Mouse (Mus musculus) embryonic facial prominence, embryonic 11.5 days (tissue): ENCODE data around the gene Trabd2b. TPM values are rescaled to one million over a fixed set of nuclear protein-coding genes. Genes with fewer than 3 reads are reported as not detected.

Experiments used
- ATAC-seq: fragments of 200-750 bp; cut with Nextera tagmentation; replicated peaks from 2 replicates; pipeline ENCODE4 v1.8.0; 2017; ENCODE audit warnings: low read depth; ENCODE audit not compliant: insufficient number of reproducible peaks, low FRiP score, low TSS enrichment
- DNase-seq: peaks from one replicate; pipeline ENCODE4 v3.0.0-alpha.2; 2015; ENCODE audit warnings: low spot score
- H3K27ac ChIP-seq: fragments of 300-500 bp; sonication (generic); replicated peaks from 2 replicates; pipeline ENCODE4 v1.5.1; 2014; ENCODE audit warnings: mild to moderate bottlenecking, low read depth, low read length, control low read depth
- H3K27me3 ChIP-seq: fragments of 300-500 bp; sonication (generic); 2 replicates; pipeline ENCODE4 v1.6.1; 2014; ENCODE audit warnings: mild to moderate bottlenecking, low read length, moderate library complexity, mixed read lengths; ENCODE audit not compliant: control insufficient read depth, insufficient read depth
- H3K36me3 ChIP-seq: fragments of 300-500 bp; sonication (generic); replicated peaks from 2 replicates; pipeline ENCODE4 v1.6.1; 2014; ENCODE audit warnings: low read depth, mild to moderate bottlenecking, low read length, moderate library complexity, mixed read lengths; ENCODE audit not compliant: control insufficient read depth, insufficient read depth
- H3K4me1 ChIP-seq: fragments of 300-500 bp; sonication (generic); 2 replicates; pipeline ENCODE4 v1.6.1; 2014; ENCODE audit warnings: low read length, mixed read lengths; ENCODE audit not compliant: control insufficient read depth, insufficient read depth
- H3K4me2 ChIP-seq: fragments of 300-500 bp; sonication (generic); 2 replicates; pipeline ENCODE4 v1.6.1; 2014; ENCODE audit warnings: low read depth, mild to moderate bottlenecking, control low read depth, low read length, moderate library complexity
- H3K4me3 ChIP-seq: fragments of 300-500 bp; sonication (generic); 2 replicates; pipeline ENCODE4 v1.5.1; 2014; ENCODE audit warnings: low read depth, low read length, control low read depth
- H3K9ac ChIP-seq: fragments of 300-500 bp; sonication (generic); replicated peaks from 2 replicates; pipeline ENCODE4 v1.6.1; 2014; ENCODE audit warnings: mild to moderate bottlenecking, control low read depth, low read length
- H3K9me3 ChIP-seq: fragments of 300-500 bp; sonication (generic); replicated peaks from 2 replicates; pipeline ENCODE4 v1.6.1; 2016; ENCODE audit warnings: mild to moderate bottlenecking, low read length, inconsistent platforms, mixed read lengths; ENCODE audit not compliant: control insufficient read depth
- WGBS: fragments of 180-500 bp; shearing (Covaris S2); extraction: QIAGEN DNeasy Blood & Tissue Kit; methylation state at CpG from one replicate; pipeline ENCODE4 v1.1.7; 2014; 5-methylcytosine and 5-hydroxymethylcytosine counted together
- polyA plus RNA-seq: library from polyadenylated mRNA; unstranded; fragments of >200 nt; fragmentation: Nextera tagmentation; extraction: Ambion mirVana; gene quantifications from 2 replicates; pipeline ENCODE4 v1.2.1, GENCODE M21; 2014

The Trabd2b gene
- polyA plus RNA-seq, 1 experiment from 2014 or later = 0.65 TPM

DNA sequence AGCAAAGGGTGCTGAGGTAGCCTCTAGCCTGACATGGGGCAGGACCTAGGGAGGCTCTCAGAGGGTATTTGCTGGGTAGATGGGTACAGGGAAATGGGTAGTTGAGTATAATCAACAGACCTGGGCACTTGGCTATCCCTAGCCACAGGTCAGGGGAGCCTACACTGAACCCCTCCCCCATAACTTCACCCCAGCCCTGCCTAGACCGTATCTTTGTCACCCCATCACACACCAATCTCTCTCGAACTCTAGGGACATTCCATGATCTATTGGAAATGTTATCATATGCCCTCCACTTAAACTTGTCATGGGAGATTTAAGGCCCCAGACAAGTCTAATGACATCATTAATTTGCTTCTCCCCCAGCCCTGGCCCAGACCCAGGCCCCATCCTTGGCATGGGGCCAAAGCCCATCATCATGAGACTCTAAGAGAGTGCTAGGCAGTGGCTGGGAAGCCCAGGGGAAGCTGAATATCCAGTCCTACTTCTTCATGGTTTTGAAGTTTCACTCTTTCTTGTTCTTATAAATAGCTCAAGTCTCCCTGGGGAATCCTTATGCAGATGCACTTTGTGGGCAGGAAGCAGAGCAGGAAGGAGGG lies 177.1 kb downstream of the Trabd2b start:
- no peak for DNase-seq
- 89% methylated on average over 2 of the region's 2 CpGs for WGBS
- Histone ChIP-seq H3K4me3 (no peak overlapping the region), H3K27ac (no peak overlapping the region), H3K4me1 (no peaks in the 10 kb centered on the region), H3K9ac (no peak overlapping the region), H3K9me3 (no peaks in the 10 kb centered on the region), H3K36me3 (no peaks in the 10 kb centered on the region), H3K4me2 (no peak overlapping the region), H3K27me3 (no peaks in the 10 kb centered on the region)
- ATAC-seq = no peak

DNA sequence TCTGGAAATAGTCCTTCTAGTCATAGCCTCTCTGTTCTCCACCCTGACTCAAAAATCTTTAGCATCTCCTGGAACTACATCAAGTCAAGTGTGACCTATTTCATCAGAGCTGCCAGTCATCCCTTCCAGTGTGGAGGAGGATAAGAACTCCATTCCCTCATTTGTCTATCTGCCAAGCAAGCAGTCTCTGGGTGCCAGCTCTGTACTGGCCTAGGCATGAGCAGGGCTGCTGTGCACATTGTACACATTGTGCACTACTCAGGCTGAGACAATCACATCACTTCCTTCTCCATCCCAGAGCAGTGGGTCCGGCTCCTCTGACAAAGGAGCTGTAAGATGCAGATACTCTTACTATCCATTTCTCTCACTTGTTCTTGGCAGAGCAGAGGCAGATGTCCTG lies 178.2 kb downstream of the Trabd2b start:
- ATAC-seq = no peak
- Histone ChIP-seq H3K27ac (no peak overlapping the region), H3K9ac (no peak overlapping the region), H3K4me2 (no peak overlapping the region), H3K4me1 (no peaks in the 10 kb centered on the region), H3K36me3 (no peaks in the 10 kb centered on the region), H3K27me3 (no peaks in the 10 kb centered on the region), H3K9me3 (no peaks in the 10 kb centered on the region), H3K4me3 (no peak overlapping the region)
- DNase-seq = no peak
- WGBS = 80% methylated on average over 1 of the region's 1 CpGs

DNA sequence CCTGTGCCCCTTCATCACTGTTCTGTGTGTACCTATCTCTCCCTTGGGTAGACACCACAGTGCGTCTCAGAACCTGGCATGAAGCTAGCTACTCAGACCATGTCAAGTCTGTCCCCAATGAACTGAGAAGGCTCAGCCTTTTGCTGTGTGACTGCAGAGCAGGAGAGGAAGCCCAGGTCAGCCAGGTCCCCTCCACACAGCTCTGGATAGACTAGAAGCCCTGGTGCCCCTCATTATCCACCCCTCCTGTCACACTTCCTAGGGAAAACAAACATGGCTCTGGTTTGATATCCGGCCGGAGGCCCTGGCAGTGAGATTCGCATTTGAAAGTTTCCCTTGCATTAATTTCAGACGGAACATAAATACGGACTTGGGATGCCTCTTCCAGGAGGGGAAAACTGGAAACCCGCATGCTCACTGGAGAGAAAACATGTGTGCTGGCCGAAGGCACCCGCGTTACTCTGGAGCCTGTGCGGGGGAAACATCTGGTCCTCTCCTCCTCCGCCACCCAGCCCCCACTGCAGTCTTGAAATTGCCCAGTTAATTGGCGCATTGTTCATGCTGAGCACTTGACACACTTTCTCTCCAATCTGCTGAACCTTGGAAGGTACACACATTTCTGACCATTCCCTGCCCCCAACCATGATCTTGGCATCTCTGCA lies 187.2 kb downstream of the Trabd2b start:
- no peaks in the 10 kb centered on the region for H3K4me1 ChIP-seq
- no peaks in the 10 kb centered on the region for H3K36me3 ChIP-seq
- H3K9ac ChIP-seq = no peak overlapping the region
- H3K27me3 ChIP-seq = no peaks in the 10 kb centered on the region
- 34% methylated on average over 13 of the region's 13 CpGs for WGBS
- no peak overlapping the region for H3K4me2 ChIP-seq
- peak; percentile 45; the same call in 1 of the 2 replicates for ATAC-seq
- H3K9me3 ChIP-seq = no peaks in the 10 kb centered on the region
- H3K4me3 ChIP-seq = no peak overlapping the region
- peak; percentile 68 for DNase-seq
- peak overlapping the region; percentile 30; the same call in 1 of the 2 replicates for H3K27ac ChIP-seq

DNA sequence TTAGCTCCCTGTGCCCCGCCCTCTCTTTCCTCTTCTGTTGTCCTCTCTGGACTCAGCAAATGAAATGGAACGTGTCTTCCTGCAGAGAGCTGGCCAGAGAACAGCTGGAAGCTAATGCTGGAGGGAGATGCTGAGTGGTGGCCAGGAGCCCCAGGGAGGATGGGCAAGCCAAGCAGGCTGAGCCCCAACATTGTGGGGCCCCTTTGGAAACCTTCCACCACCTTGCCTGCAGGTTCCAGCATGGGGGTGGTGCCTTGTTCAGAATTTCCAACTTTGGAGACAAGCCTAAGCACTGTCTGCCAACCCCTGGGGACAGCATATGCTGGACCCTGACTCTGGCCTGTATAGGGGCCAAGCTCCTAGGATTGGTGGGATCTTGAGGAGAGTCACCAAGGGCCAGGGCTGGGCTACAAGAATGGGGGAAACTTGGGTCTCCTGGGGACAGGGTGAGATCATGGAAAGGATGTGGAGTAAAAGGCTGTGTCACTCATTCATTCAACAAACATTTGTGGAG lies 188.7 kb downstream of the Trabd2b start:
- H3K27ac ChIP-seq = no peak overlapping the region
- no peak overlapping the region for H3K4me3 ChIP-seq
- DNase-seq (no peak), ATAC-seq (no peak)
- no peaks in the 10 kb centered on the region for H3K4me1 ChIP-seq
- H3K27me3 ChIP-seq = no peaks in the 10 kb centered on the region
- WGBS = 40% methylated on average over 2 of the region's 2 CpGs
- no peaks in the 10 kb centered on the region for H3K36me3 ChIP-seq
- H3K4me2 ChIP-seq = no peak overlapping the region
- no peaks in the 10 kb centered on the region for H3K9me3 ChIP-seq
- H3K9ac ChIP-seq = no peak overlapping the region

DNA sequence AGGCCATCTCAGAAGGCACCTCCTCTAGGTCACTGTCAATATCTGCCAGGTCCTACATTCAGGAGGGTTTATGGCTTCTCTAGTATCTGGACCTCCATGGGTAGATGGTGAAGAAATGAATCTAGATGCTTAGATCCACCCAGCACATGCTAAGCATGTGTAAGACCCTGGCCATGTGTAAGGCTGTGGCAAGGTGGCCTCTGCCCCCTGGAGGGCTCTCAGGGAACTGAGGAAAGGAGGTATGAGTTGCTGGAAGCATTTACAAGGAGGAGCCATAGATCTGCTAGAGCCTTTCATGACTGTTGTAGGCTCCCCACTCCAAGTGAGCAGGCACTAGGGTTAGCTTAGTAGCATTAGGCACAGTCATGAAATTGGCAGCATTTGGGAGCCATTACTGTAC lies 192.6 kb downstream of the Trabd2b start:
- no peaks in the 10 kb centered on the region for H3K36me3 ChIP-seq
- DNase-seq = peak; percentile 63
- no peak overlapping the region for H3K4me3 ChIP-seq
- H3K27me3 ChIP-seq = no peaks in the 10 kb centered on the region
- H3K9me3 ChIP-seq = no peaks in the 10 kb centered on the region
- no peak overlapping the region for H3K9ac ChIP-seq
- no peak overlapping the region for H3K27ac ChIP-seq
- no peaks in the 10 kb centered on the region for H3K4me1 ChIP-seq
- no peak for ATAC-seq
- no peak overlapping the region for H3K4me2 ChIP-seq

DNA sequence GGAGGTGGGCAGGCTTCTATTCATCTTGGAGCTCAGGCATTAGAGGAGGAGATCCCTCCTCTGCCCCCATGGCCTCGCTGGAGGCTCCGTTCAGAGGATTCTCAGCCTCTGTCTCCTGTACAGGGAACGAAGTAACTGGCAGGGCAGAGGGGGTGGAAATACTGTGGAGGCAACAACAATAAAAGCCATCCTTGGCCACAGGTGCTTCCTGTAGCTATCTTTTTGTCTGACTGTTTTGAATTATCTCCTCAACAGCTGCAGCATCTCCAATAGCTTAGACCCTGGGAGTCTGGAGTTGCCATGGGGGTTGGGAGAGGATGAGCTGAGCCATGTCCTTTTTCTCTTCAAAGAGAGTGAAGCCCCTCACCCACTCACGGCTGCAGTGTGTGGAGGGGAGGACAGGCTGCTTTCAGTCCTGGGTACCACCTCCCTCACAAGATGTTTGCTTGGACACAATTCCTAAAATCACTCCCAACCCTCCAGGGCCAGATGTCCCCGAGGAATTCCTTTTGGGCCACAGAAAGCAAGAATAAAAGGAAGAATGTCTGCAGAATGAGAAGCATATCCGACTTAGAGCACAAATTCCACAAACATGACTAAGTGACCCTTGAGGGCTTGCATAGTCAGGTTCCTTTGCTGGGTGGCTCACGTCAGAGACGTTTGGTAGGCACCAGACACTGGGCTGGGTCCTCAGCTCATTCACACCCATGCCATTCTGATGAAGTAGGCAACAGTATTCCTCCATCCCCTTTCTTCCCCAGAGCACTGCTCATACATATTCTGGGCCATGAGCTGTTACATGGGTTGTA lies 194.9 kb downstream of the Trabd2b start:
- WGBS = 47% methylated on average over 8 of the region's 8 CpGs
- no peaks in the 10 kb centered on the region for H3K36me3 ChIP-seq
- H3K4me2 ChIP-seq = no peak overlapping the region
- no peak overlapping the region for H3K9ac ChIP-seq
- no peaks in the 10 kb centered on the region for H3K4me1 ChIP-seq
- H3K9me3 ChIP-seq = no peaks in the 10 kb centered on the region
- H3K27me3 ChIP-seq = no peaks in the 10 kb centered on the region
- H3K4me3 ChIP-seq = no peak overlapping the region
- DNase-seq = peak; percentile 15
- H3K27ac ChIP-seq = no peak overlapping the region
- no peak for ATAC-seq

- Histone ChIP-seq H3K36me3 (no peaks in the 10 kb centered on the region), H3K4me3 (no peak overlapping the region), H3K27ac (no peak overlapping the region), H3K4me2 (no peak overlapping the region), H3K4me1 (no peaks in the 10 kb centered on the region), H3K27me3 (no peaks in the 10 kb centered on the region), H3K9ac (no peak overlapping the region), H3K9me3 (no peaks in the 10 kb centered on the region)
- ATAC-seq = no peak
- no peak for DNase-seq
- WGBS = 83% methylated on average over 3 of the region's 3 CpGs
Observed at GRCm38 (mm10) chr4:114605670-114606069, 199.1 kb downstream of the Trabd2b start.

GRCm38 (mm10) chr4:114607873-114608272 lies 201.3 kb downstream of the Trabd2b start:
- Histone ChIP-seq H3K4me1 (no peaks in the 10 kb centered on the region), H3K9me3 (no peaks in the 10 kb centered on the region), H3K9ac (no peak overlapping the region), H3K27ac (no peak overlapping the region), H3K4me2 (no peak overlapping the region), H3K27me3 (no peaks in the 10 kb centered on the region), H3K36me3 (no peaks in the 10 kb centered on the region), H3K4me3 (no peak overlapping the region)
- no peak for DNase-seq
- WGBS = 71% methylated on average over 2 of the region's 2 CpGs
- no peak for ATAC-seq
